ENCODE assay signal across 8 mouse cellular contexts in genomic region chr8:84039050-84039449, GRCm38 (mm10). TPM values are rescaled to one million over a fixed set of nuclear protein-coding genes. Genes with fewer than 3 reads are reported as not detected.
DNase-seq lines count a peak whose midpoint lies in the region; ATAC-seq and TF ChIP-seq lines count a peak whose summit lies in the region.
"Had no signal": no experiment of that assay in that cellular context is flagged by ENCODE, and none has a peak within 500 bp of the region (broad histone marks: within the 10 kb centered on the region; RNA-seq: fewer than 3 reads in every experiment).

No protein-coding gene starts in this region.

- H3K36me3 ChIP-seq in small intestine, adult 2 months (ENCODE audit: control insufficient read depth, insufficient read depth, low read length), result no peaks in the 10 kb centered on the region
- H3K36me3 ChIP-seq: limb, embryonic 13.5 days had no signal

- ATAC-seq in megakaryocyte-erythroid progenitor cell, adult 5-6 weeks (replicated peaks; ENCODE audit: low FRiP score, low TSS enrichment, poor library complexity, severe bottlenecking), result peak; percentile 55; the same call in 1 of the 2 replicates

- H3K4me1 ChIP-seq in small intestine, adult 2 months (ENCODE audit: control insufficient read depth, insufficient read depth, insufficient read length, low read length), result peaks cover 3% of the 10 kb centered on the region

- no peak overlapping the region for H3K27ac ChIP-seq in small intestine, adult 2 months (ENCODE audit: insufficient read depth, low read depth, low read length)
- H3K27ac ChIP-seq: limb, embryonic 13.5 days had no signal

- peaks cover 10% of the 10 kb centered on the region; the same call in 1 of the 2 replicates for H3K27me3 ChIP-seq in small intestine, adult 2 months (ENCODE audit: control insufficient read depth, insufficient read depth, low read length)

- DNase-seq in ES-CJ7 (ENCODE audit: low read depth, low spot score), result peak; percentile 93
- DNase-seq in adrenal gland, adult 18-20 months (ENCODE audit: low spot score in 2 of 2), result peak; percentile 65 to 67
- peak; percentile 95 for DNase-seq in embryo, embryonic 10.5 days (ENCODE audit: low spot score)
- DNase-seq in heart, adult 9 months (ENCODE audit: low spot score in 2 of 2), result peak; percentile 46 to 76
- DNase-seq in layer of hippocampus, postnatal 14 days (ENCODE audit: low spot score in 2 of 2), result peak; percentile 79 to 85

- no peak for TF ChIP-seq POLR2A in small intestine, adult 2 months (IDR thresholded peaks at IDR 0.05; ENCODE audit: low read depth, low read length)

- H3K4me3 ChIP-seq in small intestine, adult 2 months (ENCODE audit: low read depth, low read length), result no peak overlapping the region
- H3K4me3 ChIP-seq: limb, embryonic 13.5 days had no signal

- peak; percentile 89; the same call in 1 of the 2 replicates for TF ChIP-seq CTCF in small intestine, adult 2 months (IDR thresholded peaks at IDR 0.05; ENCODE audit: extremely low read depth, insufficient read length, insufficient replicate concordance, low read depth, low read length)

- 6% methylated on average over 5 of the region's 5 CpGs for WGBS in small intestine, adult 2 months

RNA-seq across cellular contexts. Expression of gene Il27ra, which starts 3.3 kb away (rescaled TPM):
- total RNA-seq in adrenal gland, adult 18-20 months (2021), result 1 to 10 TPM; 1.7 to 1.9 TPM
- total RNA-seq in layer of hippocampus, postnatal 14 days (2021), result 1 to 10 TPM; 1.6 to 1.8 TPM
- 16.0 and 24.2 TPM in 2 replicates for total RNA-seq in megakaryocyte-erythroid progenitor cell, adult 5-6 weeks (2014; fragmentation: Nextera tagmentation)
- 4.5 TPM in 2 replicates for total RNA-seq in megakaryocyte-erythroid progenitor cell, adult 5-6 weeks (2017)
- 2.3 and 5.5 TPM in 2 replicates for polyA plus RNA-seq in small intestine, adult 2 months (2012; rRNA removed)

RNA-seq across cellular contexts. Expression of gene Rln3, which starts 5.8 kb away (rescaled TPM):
- total RNA-seq in adrenal gland, adult 18-20 months (2021), result not detected
- total RNA-seq in layer of hippocampus, postnatal 14 days (2021), result not detected
- not detected in 2 replicates for total RNA-seq in megakaryocyte-erythroid progenitor cell, adult 5-6 weeks (2014; fragmentation: Nextera tagmentation)
- not detected in 2 replicates for total RNA-seq in megakaryocyte-erythroid progenitor cell, adult 5-6 weeks (2017)
- polyA plus RNA-seq in small intestine, adult 2 months (2012; rRNA removed), result 0.96 and 0.99 TPM in 2 replicates
- polyA plus RNA-seq: limb, embryonic 13.5 days had no signal

RNA-seq across cellular contexts. Expression of gene Palm3, which starts 17.8 kb away (rescaled TPM):
- total RNA-seq in adrenal gland, adult 18-20 months (2021), result under 1 TPM; 0.33 to 0.38 TPM
- total RNA-seq in layer of hippocampus, postnatal 14 days (2021), result 1 to 10 TPM; 4.1 to 7.9 TPM
- total RNA-seq in megakaryocyte-erythroid progenitor cell, adult 5-6 weeks (2014; fragmentation: Nextera tagmentation), result not detected in 2 replicates
- total RNA-seq in megakaryocyte-erythroid progenitor cell, adult 5-6 weeks (2017), result 0.30 TPM in 1 of 2 replicates, not detected in the other
- polyA plus RNA-seq in small intestine, adult 2 months (2012; rRNA removed), result 0.11 and 0.15 TPM in 2 replicates

RNA-seq across cellular contexts. Expression of gene Gm10643, which starts 25.9 kb away (rescaled TPM):
- total RNA-seq in adrenal gland, adult 18-20 months (2021), result 1 to 10 TPM; 2.5 to 2.6 TPM
- 1 to 10 TPM; 4.7 to 5.0 TPM for total RNA-seq in layer of hippocampus, postnatal 14 days (2021)
- 3.3 TPM in 1 of 2 replicates, not detected in the other for total RNA-seq in megakaryocyte-erythroid progenitor cell, adult 5-6 weeks (2014; fragmentation: Nextera tagmentation)
- 1.6 and 4.2 TPM in 2 replicates for total RNA-seq in megakaryocyte-erythroid progenitor cell, adult 5-6 weeks (2017)
- 0.48 TPM in 1 of 2 replicates, not detected in the other for polyA plus RNA-seq in small intestine, adult 2 months (2012; rRNA removed)

RNA-seq across cellular contexts. Expression of gene 2210011C24Rik, which starts 27.1 kb away (rescaled TPM):
- not detected for total RNA-seq in adrenal gland, adult 18-20 months (2021)
- 1 to 10 TPM; 2.5 to 2.8 TPM for total RNA-seq in layer of hippocampus, postnatal 14 days (2021)
- total RNA-seq in megakaryocyte-erythroid progenitor cell, adult 5-6 weeks (2014; fragmentation: Nextera tagmentation), result not detected in 2 replicates
- total RNA-seq in megakaryocyte-erythroid progenitor cell, adult 5-6 weeks (2017), result not detected in 2 replicates
- polyA plus RNA-seq in small intestine, adult 2 months (2012; rRNA removed), result 9.1 and 13.5 TPM in 2 replicates
